Mouse (Mus musculus): Measurements from ENCODE around the gene Lrrc27. TPM values are rescaled to one million over a fixed set of nuclear protein-coding genes. Genes with fewer than 3 reads are reported as not detected.

The Lrrc27 gene
- total RNA-seq, 2 experiments from 2014 or later, result 5.9 to 6.0 TPM

Other genes starting within 250 kb of the Lrrc27 start
- gene Dpysl4, start 127.0 kb upstream of the Lrrc27 start, total RNA-seq (2021), result 100 to 1,000 TPM; 103 to 107 TPM
- gene Stk32c, start 319 bp downstream of the Lrrc27 start, total RNA-seq (2021), result 100 to 1,000 TPM; 129 to 146 TPM
- 10 to 100 TPM; 10.4 to 10.9 TPM for gene Pwwp2b, start 35.5 kb downstream of the Lrrc27 start, total RNA-seq (2021)
- gene Inpp5a, start 176.1 kb downstream of the Lrrc27 start, total RNA-seq (2021), result 10 to 100 TPM; 48.2 to 49.4 TPM